Mouse (Mus musculus): ENCODE measurements around the gene Fam169b. TPM values are rescaled to one million over a fixed set of nuclear protein-coding genes. Genes with fewer than 3 reads are reported as not detected.

The Fam169b gene
- total RNA-seq, 4 experiments from 2014 or later = 0.39 to 0.76 (median 0.67) TPM

DNA sequence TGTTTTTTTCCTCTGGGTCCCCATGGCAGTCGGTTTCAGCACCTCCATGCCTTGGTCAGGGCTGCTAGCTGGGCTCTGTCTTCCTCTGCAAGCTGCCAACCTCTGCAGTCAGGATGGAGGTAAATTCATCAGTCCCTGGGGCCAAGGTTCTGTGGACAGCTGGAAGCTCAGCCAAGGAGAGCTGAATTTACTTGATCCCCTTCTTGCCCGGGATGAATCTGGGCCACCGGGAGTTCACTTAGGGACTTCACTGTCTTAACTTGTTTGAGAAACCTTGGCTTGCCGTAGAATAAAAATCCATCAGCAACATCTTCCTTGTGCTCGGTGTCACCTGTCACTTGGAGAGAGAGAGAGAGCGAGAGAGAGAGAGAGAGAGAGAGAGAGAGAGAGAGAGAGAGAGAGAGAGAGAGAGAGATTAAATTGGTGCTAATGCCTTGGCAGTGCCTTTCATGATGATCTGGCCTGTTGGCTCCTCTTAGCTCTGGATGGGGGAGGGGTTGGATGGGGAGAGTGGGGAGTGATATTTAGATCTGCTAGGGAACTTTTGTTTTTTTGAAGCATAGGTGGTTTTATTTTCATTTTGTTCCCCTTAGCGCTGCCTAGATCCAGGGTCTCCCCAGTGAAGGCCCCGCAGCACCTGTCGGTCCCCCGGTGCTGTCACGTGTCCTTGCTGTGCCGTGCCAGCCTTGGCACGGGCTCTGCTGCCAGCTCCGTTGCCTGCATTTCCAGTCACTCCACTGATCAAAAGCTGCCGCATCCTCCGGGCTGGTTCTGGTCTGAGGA lies 44.6 kb downstream of the Fam169b start:
- no peak for DNase-seq (ENCODE audit: low spot score in 2 of 2)

DNA sequence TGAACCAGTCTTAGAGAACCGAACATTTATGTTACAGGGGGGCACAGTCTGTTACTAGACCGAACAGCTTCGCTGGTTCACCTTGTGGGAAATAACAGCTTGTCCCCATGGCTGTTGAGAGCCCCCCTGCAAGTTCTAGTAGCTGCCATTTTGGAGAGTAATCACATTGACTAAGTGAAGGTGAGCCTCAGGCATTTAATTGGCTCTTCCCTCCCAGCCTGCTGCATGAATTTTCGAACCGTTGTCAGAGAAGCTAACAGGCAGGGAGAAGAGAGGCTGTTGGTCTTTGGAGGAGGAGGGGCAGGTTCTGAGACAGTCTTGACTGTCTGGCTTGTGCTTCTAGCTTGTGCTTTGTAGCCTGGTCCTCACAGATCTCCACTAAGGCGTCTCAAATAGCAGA lies 45.3 kb downstream of the Fam169b start:
- DNase-seq (ENCODE audit: low spot score in 2 of 2) = no peak

- DNase-seq (ENCODE audit: low spot score in 2 of 2) = no peak
Observed at GRCm38 (mm10) chr7:68320078-68320810, 46.6 kb downstream of the Fam169b start.

- no peak for DNase-seq (ENCODE audit: low spot score in 2 of 2)
Observed at GRCm38 (mm10) chr7:68323051-68323450, 49.4 kb downstream of the Fam169b start.

DNA sequence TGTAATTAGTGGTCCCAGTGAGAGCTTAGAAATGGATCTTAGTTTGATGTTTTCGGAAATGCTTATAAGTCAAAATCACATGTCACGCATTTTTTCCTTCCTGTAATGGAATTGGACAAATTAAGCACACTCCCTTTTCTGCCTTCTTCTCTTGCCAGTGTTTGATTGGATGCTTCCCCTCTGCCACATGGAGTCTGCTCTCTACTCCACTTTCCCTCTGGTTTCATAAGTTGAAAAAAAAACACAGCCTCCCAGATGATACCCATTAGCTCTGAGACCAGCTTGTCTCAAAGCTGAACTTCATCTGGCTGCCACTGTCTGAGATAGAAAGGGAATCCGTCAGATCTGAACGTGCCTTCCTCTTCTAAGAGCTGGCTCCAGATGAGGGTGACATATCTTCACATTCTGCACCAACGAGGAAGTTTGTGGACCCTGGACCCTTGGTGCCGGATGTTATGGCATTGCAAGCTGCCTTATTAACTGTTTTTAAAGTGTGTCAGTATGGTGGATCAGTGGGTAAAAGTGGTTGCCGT lies 52.6 kb downstream of the Fam169b start:
- DNase-seq (ENCODE audit: low spot score in 2 of 2) = no peak

GRCm38 (mm10) chr7:68329000-68329399 lies 55.4 kb downstream of the Fam169b start:
- no peak for DNase-seq (ENCODE audit: low spot score in 2 of 2)

- DNase-seq (ENCODE audit: low spot score in 2 of 2) = no peak
Observed at GRCm38 (mm10) chr7:68332799-68333198, 59.2 kb downstream of the Fam169b start.

- no peak for DNase-seq (ENCODE audit: low spot score in 2 of 2)
Observed at GRCm38 (mm10) chr7:68337080-68337781, 63.6 kb downstream of the Fam169b start.

DNA sequence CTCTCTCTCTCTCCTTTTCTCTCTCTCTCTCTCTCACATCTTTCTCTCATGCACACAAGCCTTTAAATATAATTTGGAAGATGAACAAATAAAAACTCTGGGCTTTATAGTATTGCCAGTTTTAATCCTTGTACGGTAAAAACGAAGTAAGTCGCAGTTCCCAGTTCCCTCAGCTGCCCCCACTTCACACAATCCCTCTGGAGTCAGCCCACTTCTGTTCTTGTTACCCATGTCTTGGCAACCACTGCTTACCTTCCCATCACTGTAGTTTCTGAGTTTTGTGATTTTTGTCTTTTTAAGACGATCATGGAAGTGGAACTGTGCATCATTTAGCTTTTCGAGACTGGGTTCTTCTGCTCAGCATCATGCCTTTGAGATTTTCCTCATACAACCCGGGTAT lies 65.0 kb downstream of the Fam169b start:
- no peak for DNase-seq (ENCODE audit: low spot score in 2 of 2)

- DNase-seq (ENCODE audit: low spot score in 2 of 2) = no peak
Observed at GRCm38 (mm10) chr7:68344561-68344960, 70.9 kb downstream of the Fam169b start.

DNA sequence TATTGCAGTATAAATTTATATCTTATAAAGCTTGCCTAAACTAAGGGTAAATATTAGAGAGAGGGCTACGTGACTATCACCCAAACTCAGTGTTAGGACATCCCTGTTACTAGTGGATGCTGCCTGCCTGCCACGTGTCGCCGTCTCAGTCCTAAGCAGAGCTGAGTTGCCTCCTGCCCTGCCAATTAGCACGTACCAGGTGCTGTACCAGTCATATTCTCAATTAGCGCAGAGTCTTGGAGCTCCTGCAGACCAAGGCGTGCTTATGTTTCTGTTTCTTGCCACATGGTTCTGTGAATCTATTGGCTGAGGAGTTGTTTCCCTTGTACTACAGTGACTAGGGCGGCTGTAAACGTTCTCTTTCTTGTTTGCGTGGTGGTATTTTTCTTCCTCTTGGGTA lies 72.3 kb downstream of the Fam169b start:
- no peak for DNase-seq (ENCODE audit: low spot score in 2 of 2)

GRCm38 (mm10) chr7:68355325-68356076 lies 81.9 kb downstream of the Fam169b start:
- DNase-seq (ENCODE audit: low spot score in 2 of 2) = no peak

DNA sequence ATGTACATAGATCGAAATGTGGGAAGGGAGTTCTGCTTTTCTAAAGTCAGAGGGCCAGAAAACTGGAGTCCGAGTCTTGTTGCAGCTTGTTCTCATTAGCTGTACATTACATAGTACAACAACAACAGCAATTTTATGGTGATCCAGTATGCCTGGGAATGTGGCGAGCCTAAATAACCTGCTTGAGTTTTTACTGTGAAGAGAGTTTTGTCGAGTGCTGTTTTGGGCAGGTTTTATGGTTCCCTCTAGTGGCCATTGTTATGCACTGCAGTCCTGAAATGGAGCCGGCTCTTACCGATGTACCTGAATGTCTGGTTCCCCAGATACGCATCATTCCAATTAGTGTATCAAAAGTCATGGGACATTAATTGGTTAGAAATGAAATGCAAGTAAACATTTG lies 83.8 kb downstream of the Fam169b start:
- peak; percentile 17 to 40 for DNase-seq (ENCODE audit: low spot score in 2 of 2)

GRCm38 (mm10) chr7:68362609-68363008 lies 89.0 kb downstream of the Fam169b start:
- DNase-seq (ENCODE audit: low spot score in 2 of 2) = no peak

GRCm38 (mm10) chr7:68365711-68366110 lies 92.1 kb downstream of the Fam169b start:
- peak in 1 of 2 experiments; percentile 18 for DNase-seq (ENCODE audit: low spot score in 2 of 2)

- no peak for DNase-seq (ENCODE audit: low spot score in 2 of 2)
Observed at GRCm38 (mm10) chr7:68368948-68369347, 95.3 kb downstream of the Fam169b start.

GRCm38 (mm10) chr7:68369694-68370093 lies 96.1 kb downstream of the Fam169b start:
- peak; percentile 24 to 72 for DNase-seq (ENCODE audit: low spot score in 2 of 2)

- peak in 1 of 2 experiments; percentile 34 for DNase-seq (ENCODE audit: low spot score in 2 of 2)
Observed at GRCm38 (mm10) chr7:68374109-68374857, 100.6 kb downstream of the Fam169b start.

DNA sequence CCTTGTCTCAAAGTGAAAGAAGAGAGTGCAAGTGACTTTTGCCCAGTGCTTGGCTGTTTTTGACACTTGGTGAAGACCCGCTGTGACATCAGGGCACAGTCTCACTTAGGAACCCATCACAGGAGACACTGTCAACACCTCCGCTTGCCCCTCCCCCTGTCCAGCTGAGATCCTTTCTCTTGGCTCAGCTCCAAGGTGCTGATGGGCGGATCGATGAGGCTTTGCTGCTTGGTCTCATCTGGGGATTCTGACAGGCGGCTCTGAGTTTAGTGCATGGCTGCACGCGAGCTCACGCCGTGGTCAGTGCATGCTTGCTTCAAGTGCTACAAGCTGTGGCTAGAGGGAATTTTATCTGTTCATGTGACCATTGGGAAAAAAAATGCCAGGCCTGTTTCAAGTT lies 108.5 kb downstream of the Fam169b start:
- no peak for DNase-seq (ENCODE audit: low spot score in 2 of 2)

- no peak for DNase-seq (ENCODE audit: low spot score in 2 of 2)
Observed at GRCm38 (mm10) chr7:68386767-68387166, 113.1 kb downstream of the Fam169b start.

All from left cerebral cortex, adult 8-10 months (tissue).